8 mouse cellular contexts compared by ENCODE assay signal in the genomic region with DNA sequence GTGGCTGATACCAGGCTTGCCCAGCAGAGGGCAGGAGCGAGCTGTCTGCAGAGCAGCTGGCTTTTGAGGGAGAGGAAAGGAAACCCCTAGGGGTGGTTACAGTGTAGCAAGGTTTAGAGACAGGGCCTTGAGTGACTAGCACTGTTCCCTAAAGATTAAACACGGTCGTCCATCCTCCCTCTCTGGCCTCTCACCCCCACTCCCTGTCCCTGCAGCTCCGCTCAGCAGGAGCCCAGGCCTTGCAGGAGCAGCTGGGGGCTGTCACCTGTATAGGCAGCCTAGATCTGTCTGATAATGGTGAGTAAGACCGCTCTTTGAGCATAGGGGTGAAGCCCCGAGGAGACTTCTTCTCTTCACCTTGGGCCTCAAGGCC. TPM values are rescaled to one million over a fixed set of nuclear protein-coding genes. Genes with fewer than 3 reads are reported as not detected.
A peak's percentile ranks its signal among the peaks of the same experiment; 100 is the strongest.
DNase-seq lines count a peak whose midpoint lies in the region; TF ChIP-seq lines count a peak whose summit lies in the region.

No protein-coding gene starts in this region.

- peak; percentile 85 for DNase-seq in 416B (ENCODE audit: low read depth)
- peak; percentile 63 for DNase-seq in adrenal gland, adult 8-10 months
- peak; percentile 78 for DNase-seq in embryo, embryonic 11.5 days (ENCODE audit: low read depth, low spot score)
- peak; percentile 82 to 93 for DNase-seq in heart, adult 2 months
- peak; percentile 80 for DNase-seq in kidney, adult 2 months
- DNase-seq in liver: peak; percentile 86
- DNase-seq in monocyte, adult 2 months (ENCODE audit: low read depth in 1 of 2, low spot score in 2 of 2): peak; percentile 82 to 89
- DNase-seq in spleen, postnatal 4 days (ENCODE audit: low spot score in 2 of 2): peak; percentile 88 to 98

- 0 out of 2 replicates have a peak overlapping the region, but pooled peaks have one; percentile 14 for H3K9ac ChIP-seq in heart, adult 2 months (ENCODE audit: low read depth, low read length)

- H3K27ac ChIP-seq in heart, adult 2 months: no peak overlapping the region
- no peak overlapping the region for H3K27ac ChIP-seq in kidney, adult 2 months (ENCODE audit: insufficient read depth, low read depth, low read length)

- peak; percentile 86 for TF ChIP-seq CTCF in heart, adult 2 months (IDR thresholded peaks at IDR 0.05)
- TF ChIP-seq CTCF in kidney, adult 2 months (conservative IDR thresholded peaks at IDR 0.05; ENCODE audit: insufficient read depth, insufficient read length, low read depth, low read length): peak; percentile 94

- TF ChIP-seq EP300 in heart, adult 2 months (IDR thresholded peaks at IDR 0.05; ENCODE audit: insufficient read depth, low read depth, low read length): 0 out of 2 replicates have a peak, but pooled peaks have one; percentile 72

- H3K27me3 ChIP-seq in heart, adult 2 months (ENCODE audit: control insufficient read depth, insufficient read depth, low read length): no peaks in the 10 kb centered on the region
- H3K27me3 ChIP-seq in kidney, adult 2 months (replicated peaks; ENCODE audit: control insufficient read depth, insufficient read depth, low read length): no peaks in the 10 kb centered on the region

- no peak for TF ChIP-seq POLR2A in heart, adult 2 months (IDR thresholded peaks at IDR 0.05; ENCODE audit: insufficient read depth, low read depth, low read length)
- no peak for TF ChIP-seq POLR2A in kidney, adult 2 months (IDR thresholded peaks at IDR 0.05; ENCODE audit: low read depth, low read length)

- H3K4me3 ChIP-seq in heart, adult 2 months: no peak overlapping the region
- H3K4me3 ChIP-seq in kidney, adult 2 months (ENCODE audit: insufficient read depth, low read depth, low read length): no peak overlapping the region

- H3K36me3 ChIP-seq in heart, adult 2 months (ENCODE audit: control insufficient read depth, insufficient read depth, low read length): no peaks in the 10 kb centered on the region
- H3K36me3 ChIP-seq in kidney, adult 2 months (ENCODE audit: control insufficient read depth, insufficient read depth, low read length): no peaks in the 10 kb centered on the region

- intact Hi-C loops in heart, adult 2 months (cut with DNase I): loop anchor here (1.0 to 5.0 kb wide), 3 partner anchors 39 to 105 kb away; a partner anchor contains a TSS

- H3K4me1 ChIP-seq in heart, adult 2 months (ENCODE audit: control insufficient read depth, insufficient read depth, low read length): no peaks in the 10 kb centered on the region; the same call in 1 of the 2 replicates
- no peaks in the 10 kb centered on the region for H3K4me1 ChIP-seq in kidney, adult 2 months (ENCODE audit: control insufficient read depth, insufficient read depth, low read length)

- H3K79me2 ChIP-seq in heart, adult 2 months (replicated peaks; ENCODE audit: control insufficient read depth, insufficient read depth, low read length): no peaks in the 10 kb centered on the region

- 35% methylated on average over 6 of the region's 6 CpGs for WGBS in heart, adult 2 months
- WGBS in kidney, adult 2 months: 23% methylated on average over 6 of the region's 6 CpGs

RNA-seq across cellular contexts. Expression of a gene that starts 7.0 kb away (rescaled TPM):
- total RNA-seq in adrenal gland, adult 8-10 months (2022): 10 to 100 TPM in 2 of 4 experiments, 1 to 10 TPM in 2; 5.7 to 14.0 (median 8.6) TPM
- 1 to 10 TPM; 1.3 to 2.0 TPM for total RNA-seq in heart, adult 2 months (2021)
- polyA plus RNA-seq in heart, adult 2 months (2012; rRNA removed): 3.4 and 4.8 TPM in 2 replicates
- polyA plus RNA-seq in kidney, adult 2 months (2012; rRNA removed): 3.5 and 3.8 TPM in 2 replicates

RNA-seq across cellular contexts. Expression of a gene that starts 12.8 kb away (rescaled TPM):
- total RNA-seq in adrenal gland, adult 8-10 months (2022): under 1 TPM; 0.09 to 0.35 (median 0.27) TPM
- not detected for total RNA-seq in heart, adult 2 months (2021)
- 0.25 and 0.26 TPM in 2 replicates for polyA plus RNA-seq in heart, adult 2 months (2012; rRNA removed)
- polyA plus RNA-seq in kidney, adult 2 months (2012; rRNA removed): 0.11 and 0.22 TPM in 2 replicates

RNA-seq across cellular contexts. Expression of a gene that starts 18.9 kb away (rescaled TPM):
- total RNA-seq in adrenal gland, adult 8-10 months (2022): 10 to 100 TPM; 51.9 to 72.7 (median 66.9) TPM
- 100 to 1,000 TPM; 106 to 125 TPM for total RNA-seq in heart, adult 2 months (2021)
- polyA plus RNA-seq in heart, adult 2 months (2012; rRNA removed): 64.7 and 85.7 TPM in 2 replicates
- 141 and 173 TPM in 2 replicates for polyA plus RNA-seq in kidney, adult 2 months (2012; rRNA removed)

RNA-seq across cellular contexts. Expression of a gene that starts 27.3 kb away (rescaled TPM):
- total RNA-seq in adrenal gland, adult 8-10 months (2022): not detected
- total RNA-seq in heart, adult 2 months (2021): not detected
- polyA plus RNA-seq in heart, adult 2 months (2012; rRNA removed): not detected in 2 replicates
- not detected in 2 replicates for polyA plus RNA-seq in kidney, adult 2 months (2012; rRNA removed)

RNA-seq across cellular contexts. Expression of a gene that starts 42.6 kb away (rescaled TPM):
- 10 to 100 TPM; 36.5 to 44.6 (median 40.6) TPM for total RNA-seq in adrenal gland, adult 8-10 months (2022)
- total RNA-seq in heart, adult 2 months (2021): 1 to 10 TPM; 9.0 to 9.4 TPM
- polyA plus RNA-seq in heart, adult 2 months (2012; rRNA removed): 13.3 and 15.3 TPM in 2 replicates
- polyA plus RNA-seq in kidney, adult 2 months (2012; rRNA removed): 22.9 and 27.4 TPM in 2 replicates
